Mouse (Mus musculus): Measurements from ENCODE around the gene Sh3glb1. TPM values are rescaled to one million over a fixed set of nuclear protein-coding genes. Genes with fewer than 3 reads are reported as not detected.

Gene Sh3glb1
- polyA plus RNA-seq, 1 experiment from 2014 or later, result 95.6 TPM

DNA sequence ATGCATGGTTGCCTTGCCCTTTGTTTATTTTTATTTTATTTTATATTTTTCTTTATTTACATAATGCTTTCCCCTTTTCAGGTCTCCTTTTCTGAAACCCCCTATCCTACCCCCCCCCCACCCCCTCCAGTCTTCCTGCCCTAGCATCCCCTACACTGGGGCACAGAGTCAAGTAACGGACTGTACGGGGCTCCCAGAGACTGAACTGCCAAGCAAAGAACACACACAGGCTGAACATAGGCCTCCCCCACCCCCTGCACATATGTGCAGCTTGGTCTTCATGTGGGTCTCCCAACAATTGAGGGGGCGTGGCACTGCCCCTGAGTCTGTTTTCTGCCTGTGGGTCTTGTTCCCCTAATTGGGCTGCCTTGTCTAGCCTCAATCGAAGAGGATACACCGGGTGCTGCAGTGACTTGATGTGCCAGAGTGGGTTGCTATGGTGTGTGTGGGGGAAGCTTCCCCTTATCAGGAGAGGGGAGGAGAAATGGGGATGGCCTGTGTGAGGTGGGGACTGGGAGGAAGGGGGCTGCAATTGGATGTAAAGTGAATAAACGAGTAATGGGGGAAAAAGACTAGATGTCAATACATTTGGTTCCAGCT is 8.4 kb downstream of the Sh3glb1 start:
- WGBS, result 60% methylated on average over 6 of the region's 6 CpGs
- H3K27me3 ChIP-seq, result no peaks in the 10 kb centered on the region
- H3K9ac ChIP-seq, result no peak overlapping the region
- no peak overlapping the region for H3K4me3 ChIP-seq
- ATAC-seq, result peak; percentile 63
- no peak overlapping the region for H3K27ac ChIP-seq
- peaks cover 31% of the 10 kb centered on the region for H3K36me3 ChIP-seq (ENCODE audit: poor library complexity, severe bottlenecking)
- H3K4me1 ChIP-seq, result peaks cover 22% of the 10 kb centered on the region
- no peak overlapping the region for H3K4me2 ChIP-seq
- H3K9me3 ChIP-seq (replicated peaks), result no peaks in the 10 kb centered on the region

DNA sequence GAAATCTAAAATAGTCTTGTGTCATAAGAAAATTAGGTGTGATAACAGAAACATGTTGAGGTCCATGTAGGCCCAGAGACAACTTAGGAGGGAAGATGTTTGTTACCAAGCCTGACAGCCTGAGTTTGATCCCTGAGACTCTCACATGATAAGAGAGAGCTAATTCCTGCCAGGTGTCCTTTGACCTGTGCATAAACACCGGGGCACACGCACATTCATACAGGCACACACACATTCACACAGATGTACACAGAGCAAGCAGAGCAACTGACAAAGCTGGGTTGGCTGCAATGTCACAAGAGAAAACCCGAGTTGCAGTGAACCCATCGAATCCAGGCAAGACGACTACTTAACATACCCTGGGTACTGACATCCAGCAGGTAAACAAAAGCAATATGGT is 11.5 kb downstream of the Sh3glb1 start:
- peaks cover 42% of the 10 kb centered on the region for H3K36me3 ChIP-seq (ENCODE audit: poor library complexity, severe bottlenecking)
- ATAC-seq, result no peak
- H3K9ac ChIP-seq, result no peak overlapping the region
- H3K4me3 ChIP-seq, result no peak overlapping the region
- no peak overlapping the region for H3K27ac ChIP-seq
- H3K9me3 ChIP-seq (replicated peaks), result no peaks in the 10 kb centered on the region
- 92% methylated on average over 5 of the region's 5 CpGs for WGBS
- H3K27me3 ChIP-seq, result no peaks in the 10 kb centered on the region
- no peak overlapping the region for H3K4me2 ChIP-seq
- H3K4me1 ChIP-seq, result 0 out of 2 replicates have a peak, but pooled peaks cover 3% of the 10 kb centered on the region

DNA sequence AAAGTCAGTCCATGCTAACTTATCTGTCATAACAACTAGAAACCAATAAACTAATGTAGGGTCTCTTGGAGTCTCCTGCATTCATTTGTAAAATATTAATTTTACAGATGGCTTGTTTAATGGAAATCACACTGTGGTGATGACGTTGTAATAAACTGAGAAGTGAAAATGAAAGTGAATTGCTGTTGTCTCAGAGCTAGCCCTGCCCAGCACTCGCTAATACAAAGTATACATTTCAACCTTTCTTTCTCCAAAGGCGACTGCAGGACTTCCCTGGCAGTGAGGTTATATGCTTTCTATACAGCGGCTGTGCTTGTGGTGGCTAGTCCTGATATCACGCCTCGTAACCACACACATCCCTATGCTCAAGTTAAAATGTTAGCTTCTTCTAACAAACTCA is 16.2 kb downstream of the Sh3glb1 start:
- Histone ChIP-seq H3K4me2 (no peak overlapping the region), H3K27me3 (no peaks in the 10 kb centered on the region), H3K27ac (no peak overlapping the region), H3K36me3 (ENCODE audit: poor library complexity, severe bottlenecking) (peaks cover 45% of the 10 kb centered on the region), H3K4me3 (no peak overlapping the region), H3K9me3 (replicated peaks) (no peaks in the 10 kb centered on the region), H3K4me1 (no peaks in the 10 kb centered on the region), H3K9ac (no peak overlapping the region)
- 90% methylated on average over 6 of the region's 6 CpGs for WGBS
- no peak for ATAC-seq

DNA sequence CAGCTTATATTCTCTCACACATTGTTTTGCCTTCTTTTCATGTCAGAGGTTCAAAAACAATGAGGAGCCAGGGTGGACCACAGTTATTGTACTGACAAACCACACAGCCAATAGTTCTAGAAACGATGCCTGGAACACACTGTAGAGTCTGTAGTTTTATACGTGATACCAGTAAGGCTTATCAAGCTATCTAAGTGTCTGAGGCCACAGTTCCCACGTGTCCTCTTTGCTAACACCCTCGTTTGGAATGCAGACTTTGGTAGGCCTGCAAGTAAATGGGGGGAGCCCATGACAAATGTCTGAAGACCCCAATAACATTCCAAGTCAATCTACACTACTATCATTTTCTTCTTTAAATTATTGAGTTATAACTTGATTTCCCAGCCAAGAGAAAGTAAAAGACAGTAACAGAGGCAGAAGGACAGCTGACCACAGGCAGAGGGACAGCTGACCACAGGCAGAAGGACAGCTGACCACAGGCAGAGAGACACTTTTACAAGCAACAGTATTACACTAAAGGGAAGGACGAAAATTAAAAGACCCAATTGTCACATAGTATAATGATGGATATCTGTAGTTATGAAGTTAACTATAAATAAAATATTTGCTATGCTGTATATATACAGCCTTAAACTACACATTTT is 21.2 kb downstream of the Sh3glb1 start:
- no peak overlapping the region for H3K9ac ChIP-seq
- H3K4me3 ChIP-seq, result no peak overlapping the region
- H3K9me3 ChIP-seq (replicated peaks), result no peaks in the 10 kb centered on the region
- 90% methylated on average over 5 of the region's 5 CpGs for WGBS
- peaks cover 55% of the 10 kb centered on the region for H3K36me3 ChIP-seq (ENCODE audit: poor library complexity, severe bottlenecking)
- no peaks in the 10 kb centered on the region for H3K27me3 ChIP-seq
- H3K27ac ChIP-seq, result no peak overlapping the region
- H3K4me1 ChIP-seq, result no peaks in the 10 kb centered on the region
- no peak for ATAC-seq
- H3K4me2 ChIP-seq, result no peak overlapping the region

DNA sequence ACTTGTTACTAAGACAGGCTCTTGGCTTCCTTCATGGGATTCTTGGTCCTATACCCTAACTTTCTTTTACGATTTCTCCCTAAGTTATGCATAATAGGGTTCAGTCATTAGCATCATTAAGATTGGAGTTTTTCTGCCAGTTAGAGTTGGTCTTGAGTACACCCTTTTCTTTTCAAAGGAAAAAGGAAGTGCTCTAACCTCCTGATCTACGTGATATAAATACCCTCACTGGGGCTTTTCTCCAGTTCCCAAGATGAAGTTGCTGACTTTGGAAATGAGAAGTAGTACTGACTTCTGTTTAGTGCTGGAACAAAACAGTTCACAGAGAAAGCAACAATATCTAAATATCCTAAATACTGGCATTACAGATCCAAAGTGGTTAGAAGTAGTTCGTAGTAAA is 22.2 kb downstream of the Sh3glb1 start:
- H3K9ac ChIP-seq, result no peak overlapping the region
- H3K27ac ChIP-seq, result no peak overlapping the region
- WGBS, result 84% methylated on average over 3 of the region's 3 CpGs
- no peak overlapping the region for H3K4me2 ChIP-seq
- H3K4me3 ChIP-seq, result no peak overlapping the region
- H3K27me3 ChIP-seq, result no peaks in the 10 kb centered on the region
- peaks cover 56% of the 10 kb centered on the region for H3K36me3 ChIP-seq (ENCODE audit: poor library complexity, severe bottlenecking)
- ATAC-seq, result no peak
- H3K9me3 ChIP-seq (replicated peaks), result no peaks in the 10 kb centered on the region
- H3K4me1 ChIP-seq, result no peaks in the 10 kb centered on the region

DNA sequence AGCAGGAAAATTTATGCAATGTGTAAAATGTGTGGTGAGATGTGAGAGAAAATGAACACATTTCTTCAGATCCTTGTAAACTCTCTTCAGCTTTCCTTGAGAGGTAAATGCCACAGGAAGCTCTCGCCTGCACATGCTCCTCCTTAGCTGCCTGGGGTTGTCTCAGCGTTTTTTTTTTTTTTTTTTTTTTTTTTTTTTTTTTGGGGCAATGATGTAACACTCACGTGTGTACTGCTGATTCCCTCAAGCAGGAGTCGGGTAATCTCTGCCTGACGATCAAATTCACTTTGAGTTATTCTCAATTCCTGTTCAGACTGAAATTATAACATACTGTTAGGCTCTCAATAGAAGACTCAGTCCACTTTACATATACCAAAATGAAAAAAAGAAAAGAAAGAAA is 23.0 kb downstream of the Sh3glb1 start:
- 78% methylated on average over 5 of the region's 5 CpGs for WGBS
- ATAC-seq, result no peak

DNA sequence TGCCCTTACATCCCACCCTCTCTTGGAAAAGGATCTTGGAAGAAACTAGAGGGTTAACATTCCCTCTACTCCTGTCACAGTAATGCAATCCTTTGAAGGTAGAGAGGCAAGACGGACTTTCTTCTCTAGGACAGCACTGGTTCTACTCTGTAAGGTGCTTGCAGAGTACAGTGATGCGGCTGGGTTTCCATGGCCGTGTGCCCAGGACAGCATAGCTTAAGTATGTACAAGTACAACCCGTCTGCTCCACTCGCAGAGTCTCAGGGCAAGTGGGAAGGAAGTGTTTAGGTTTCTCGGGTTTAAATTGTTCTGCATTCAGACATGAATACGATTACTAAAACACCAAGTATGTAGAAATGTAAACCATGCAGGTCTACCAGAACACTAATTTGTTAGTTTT is 25.2 kb downstream of the Sh3glb1 start:
- no peak overlapping the region for H3K4me3 ChIP-seq
- H3K9ac ChIP-seq, result no peak overlapping the region
- 92% methylated on average over 7 of the region's 7 CpGs for WGBS
- no peak overlapping the region for H3K4me2 ChIP-seq
- H3K27me3 ChIP-seq, result no peaks in the 10 kb centered on the region
- no peaks in the 10 kb centered on the region for H3K4me1 ChIP-seq
- no peak for ATAC-seq
- no peaks in the 10 kb centered on the region for H3K9me3 ChIP-seq (replicated peaks)
- H3K36me3 ChIP-seq (ENCODE audit: poor library complexity, severe bottlenecking), result peaks cover 57% of the 10 kb centered on the region
- no peak overlapping the region for H3K27ac ChIP-seq

More for the DNA sequence above, 23.0 kb downstream of the Sh3glb1 start:
- H3K4me3 ChIP-seq, result no peak overlapping the region
- no peak overlapping the region for H3K9ac ChIP-seq
- H3K4me1 ChIP-seq, result no peaks in the 10 kb centered on the region
- no peak overlapping the region for H3K4me2 ChIP-seq
- H3K27me3 ChIP-seq, result no peaks in the 10 kb centered on the region
- no peak overlapping the region for H3K27ac ChIP-seq
- H3K36me3 ChIP-seq (ENCODE audit: poor library complexity, severe bottlenecking), result peaks cover 56% of the 10 kb centered on the region
- H3K9me3 ChIP-seq (replicated peaks), result no peaks in the 10 kb centered on the region

DNA sequence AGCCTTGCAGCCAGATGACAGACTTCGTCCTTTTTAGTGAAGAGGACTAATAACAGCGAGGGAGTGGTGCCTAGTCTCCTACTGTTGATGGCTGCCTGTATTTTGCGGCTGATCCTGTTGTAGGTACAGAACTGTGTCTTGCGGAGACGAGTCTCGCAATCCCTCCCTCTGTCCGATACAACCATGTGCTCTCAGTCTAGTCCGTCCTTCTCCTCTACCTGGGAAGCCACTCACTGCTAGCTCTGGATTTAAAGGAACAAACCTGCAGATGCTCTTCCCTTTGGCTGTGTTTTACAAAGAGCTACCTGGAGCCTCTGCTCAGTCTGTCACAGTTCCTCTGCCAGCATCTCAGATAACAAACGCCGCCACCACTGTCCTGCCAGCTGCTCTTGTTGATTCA is 26.1 kb downstream of the Sh3glb1 start:
- Histone ChIP-seq H3K4me1 (no peaks in the 10 kb centered on the region), H3K9ac (no peak overlapping the region), H3K9me3 (replicated peaks) (no peaks in the 10 kb centered on the region), H3K27ac (no peak overlapping the region), H3K36me3 (ENCODE audit: poor library complexity, severe bottlenecking) (peaks cover 59% of the 10 kb centered on the region), H3K4me3 (no peak overlapping the region), H3K27me3 (no peaks in the 10 kb centered on the region), H3K4me2 (no peak overlapping the region)
- no peak for ATAC-seq
- 96% methylated on average over 10 of the region's 10 CpGs for whole genome bisulfite sequencing

DNA sequence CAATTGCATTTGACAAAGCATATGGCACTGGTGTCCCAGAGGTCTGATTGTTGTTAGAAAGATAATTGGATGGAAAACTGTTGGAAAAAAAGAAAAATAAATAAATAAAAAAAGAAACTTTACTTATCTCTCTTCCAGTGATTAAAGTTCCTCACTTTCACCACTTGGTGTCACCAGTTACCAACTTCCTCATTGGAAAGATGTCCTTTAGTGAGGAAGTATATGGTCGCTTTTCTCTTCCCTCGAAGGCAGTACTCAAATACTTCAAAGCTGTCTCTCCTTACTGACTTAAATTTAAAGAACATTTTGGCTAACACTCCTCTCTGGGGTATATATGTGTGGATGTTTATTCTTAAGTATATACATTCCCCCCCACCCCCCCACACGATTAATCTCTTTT is 28.1 kb downstream of the Sh3glb1 start:
- ATAC-seq, result peak; percentile 67
- Histone ChIP-seq H3K4me2 (no peak overlapping the region), H3K27me3 (no peaks in the 10 kb centered on the region), H3K4me1 (no peaks in the 10 kb centered on the region), H3K27ac (no peak overlapping the region), H3K36me3 (ENCODE audit: poor library complexity, severe bottlenecking) (peaks cover 60% of the 10 kb centered on the region), H3K4me3 (no peak overlapping the region), H3K9me3 (replicated peaks) (no peaks in the 10 kb centered on the region), H3K9ac (no peak overlapping the region)
- WGBS, result 57% methylated on average over 3 of the region's 3 CpGs

DNA sequence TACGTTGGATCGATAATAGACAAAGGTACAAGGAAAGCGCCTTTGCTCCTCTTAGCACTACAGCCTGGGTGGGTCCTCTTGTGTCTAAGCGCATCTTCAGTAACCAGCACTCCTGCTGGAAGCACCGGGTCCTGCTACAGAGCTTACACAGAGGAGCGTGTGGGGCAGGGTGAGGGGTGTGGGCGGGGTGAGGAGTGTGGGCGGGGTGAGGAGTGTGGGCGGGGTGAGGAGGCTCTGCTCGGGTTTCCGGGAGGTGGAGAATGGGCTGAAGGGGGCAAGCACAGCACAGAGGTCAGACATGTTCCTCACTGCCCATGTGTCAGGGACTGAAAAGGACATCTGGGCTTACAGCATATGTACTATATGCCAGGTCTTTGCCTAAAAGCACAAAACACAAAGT is 30.9 kb downstream of the Sh3glb1 start:
- Histone ChIP-seq H3K9ac (no peak overlapping the region), H3K4me3 (no peak overlapping the region), H3K27me3 (no peaks in the 10 kb centered on the region), H3K4me2 (no peak overlapping the region), H3K36me3 (ENCODE audit: poor library complexity, severe bottlenecking) (peaks cover 46% of the 10 kb centered on the region), H3K9me3 (replicated peaks) (no peaks in the 10 kb centered on the region), H3K4me1 (no peaks in the 10 kb centered on the region), H3K27ac (no peak overlapping the region)
- WGBS, result 12% methylated on average over 11 of the region's 11 CpGs
- peak; percentile 73; the same call in 1 of the 2 replicates for ATAC-seq

DNA sequence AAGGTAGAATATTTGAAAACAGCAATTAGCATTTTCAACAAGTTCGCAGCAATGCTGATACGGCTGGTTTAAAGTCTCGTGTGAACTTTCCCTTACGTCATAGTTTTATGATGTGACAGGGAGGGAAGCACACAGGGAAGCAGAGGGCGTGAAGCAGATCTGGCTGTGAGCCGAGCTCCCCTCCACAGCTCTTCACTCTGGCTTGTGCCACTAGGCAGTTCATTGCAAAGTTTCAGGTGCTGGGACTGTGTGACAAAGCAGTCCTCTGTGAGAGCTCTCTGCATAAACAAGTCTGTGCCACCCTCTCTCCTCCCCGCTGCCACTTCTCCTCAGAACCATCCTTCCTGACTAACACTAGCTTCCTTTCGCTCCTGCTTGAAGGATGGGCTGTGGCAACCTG is 31.9 kb downstream of the Sh3glb1 start:
- Histone ChIP-seq H3K4me2 (no peak overlapping the region), H3K9ac (no peak overlapping the region; the same call in 1 of the 2 replicates), H3K27me3 (no peaks in the 10 kb centered on the region), H3K9me3 (replicated peaks) (no peaks in the 10 kb centered on the region), H3K4me3 (no peak overlapping the region), H3K4me1 (no peaks in the 10 kb centered on the region), H3K36me3 (ENCODE audit: poor library complexity, severe bottlenecking) (peaks cover 41% of the 10 kb centered on the region), H3K27ac (no peak overlapping the region)
- WGBS, result 83% methylated on average over 8 of the region's 8 CpGs
- ATAC-seq, result no peak

DNA sequence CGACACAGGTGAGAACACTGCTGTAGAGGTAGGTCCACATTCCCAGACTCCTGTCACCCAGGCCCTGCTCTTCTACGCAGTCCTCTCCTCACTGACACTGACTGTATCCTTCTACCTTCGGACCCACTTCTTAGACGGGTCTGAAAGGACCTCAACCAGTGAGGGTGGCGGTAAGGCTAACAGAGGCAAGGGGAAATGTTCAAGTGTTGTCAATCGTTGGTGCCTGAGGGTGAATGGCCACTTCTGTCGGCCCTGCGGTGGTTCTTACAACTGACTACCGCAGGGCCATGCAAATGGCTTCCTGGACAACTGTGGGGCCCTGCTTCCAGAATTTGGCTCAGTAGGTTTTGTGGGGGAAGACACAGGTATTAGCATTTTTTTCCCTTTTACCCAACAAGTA is 32.5 kb downstream of the Sh3glb1 start:
- Histone ChIP-seq H3K9me3 (replicated peaks) (no peaks in the 10 kb centered on the region), H3K27ac (no peak overlapping the region), H3K4me2 (no peak overlapping the region), H3K4me1 (no peaks in the 10 kb centered on the region), H3K4me3 (no peak overlapping the region), H3K27me3 (no peaks in the 10 kb centered on the region), H3K9ac (no peak overlapping the region), H3K36me3 (ENCODE audit: poor library complexity, severe bottlenecking) (peaks cover 35% of the 10 kb centered on the region; the same call in 1 of the 2 replicates)
- no peak for ATAC-seq
- WGBS, result 87% methylated on average over 9 of the region's 9 CpGs

DNA sequence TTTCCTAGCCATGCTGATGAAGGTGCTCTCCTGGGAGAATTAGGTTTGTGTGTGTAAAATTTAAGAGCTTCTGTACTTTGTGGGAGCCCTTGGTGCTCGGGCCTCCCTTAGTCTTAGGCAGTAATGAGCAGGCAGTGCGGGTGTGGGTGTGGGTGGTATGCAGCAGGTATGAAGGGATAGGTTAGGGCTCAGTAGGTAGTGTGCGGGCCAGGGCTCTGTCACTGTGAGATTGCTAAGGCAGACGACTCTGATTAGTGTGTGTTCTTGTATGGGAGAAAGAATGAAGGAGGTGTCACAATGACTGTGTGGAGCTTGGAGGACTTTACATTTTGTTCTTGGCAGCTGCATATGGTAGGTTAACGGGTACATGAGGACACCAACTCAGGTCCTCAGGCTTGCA is 34.0 kb downstream of the Sh3glb1 start:
- peaks cover 33% of the 10 kb centered on the region; the same call in 1 of the 2 replicates for H3K36me3 ChIP-seq (ENCODE audit: poor library complexity, severe bottlenecking)
- H3K9me3 ChIP-seq (replicated peaks), result no peaks in the 10 kb centered on the region
- ATAC-seq, result no peak
- no peak overlapping the region for H3K4me2 ChIP-seq
- H3K9ac ChIP-seq, result no peak overlapping the region
- WGBS, result 92% methylated on average over 5 of the region's 5 CpGs
- H3K27me3 ChIP-seq, result no peaks in the 10 kb centered on the region
- no peak overlapping the region for H3K4me3 ChIP-seq
- no peaks in the 10 kb centered on the region for H3K4me1 ChIP-seq
- H3K27ac ChIP-seq, result no peak overlapping the region
